Mouse (Mus musculus) adrenal gland, adult 8-10 months (tissue): ENCODE data around the gene Pkd1l3. TPM values are rescaled to one million over a fixed set of nuclear protein-coding genes. Genes with fewer than 3 reads are reported as not detected.

Experiments
- DNase-seq: peaks from one replicate; pipeline ENCODE4 v3.0.0; 2022
- total RNA-seq, 4 experiments: library from RNA; stranded (reverse); gene quantifications; 2 replicates each; pipeline ENCODE4 v1.2.4; 2022

The Pkd1l3 gene
- total RNA-seq, 4 experiments from 2014 or later = 0.03 to 0.17 (median 0.06) TPM; not detected in 1

GRCm38 (mm10) chr8:109704565-109705319 is 90.4 kb downstream of the Pkd1l3 start:
- DNase-seq = no peak

- DNase-seq = peak; percentile 90
Observed at GRCm38 (mm10) chr8:109705320-109706075, 91.2 kb downstream of the Pkd1l3 start, which contains the start of gene Zfp821. Gene Zfp821 (plus strand): TSS chr8:109705546.

GRCm38 (mm10) chr8:109706076-109706873 is 92.0 kb downstream of the Pkd1l3 start:
- DNase-seq = no peak

- DNase-seq = peak; percentile 47
Observed at GRCm38 (mm10) chr8:109706874-109707237, 92.5 kb downstream of the Pkd1l3 start.

GRCm38 (mm10) chr8:109707921-109708320 is 93.6 kb downstream of the Pkd1l3 start:
- DNase-seq = no peak

- DNase-seq = no peak
Observed at GRCm38 (mm10) chr8:109712521-109712920, 98.2 kb downstream of the Pkd1l3 start.

- no peak for DNase-seq
Observed at GRCm38 (mm10) chr8:109714961-109715360, 100.6 kb downstream of the Pkd1l3 start.

Other genes starting within 250 kb of the Pkd1l3 start
- not detected for gene Pmfbp1, start 120.5 kb upstream of the Pkd1l3 start, total RNA-seq
- 10 to 100 TPM; 22.3 to 28.5 (median 25.2) TPM for gene Dhx38, start 48.7 kb upstream of the Pkd1l3 start, total RNA-seq
- gene Txnl4b, start 48.6 kb upstream of the Pkd1l3 start, total RNA-seq = 10 to 100 TPM; 10.3 to 12.7 (median 11.9) TPM
- gene Hp, start 35.3 kb upstream of the Pkd1l3 start, total RNA-seq = 100 to 1,000 TPM in 1 of 4 experiments, 10 to 100 TPM in 3; 66.0 to 260 (median 87.5) TPM
- gene Dhodh, start 5.8 kb upstream of the Pkd1l3 start, total RNA-seq = 10 to 100 TPM; 21.3 to 36.2 (median 25.7) TPM
- 100 to 1,000 TPM in 1 of 4 experiments, 10 to 100 TPM in 3; 85.7 to 100 (median 97.0) TPM for gene Ist1, start 78.7 kb downstream of the Pkd1l3 start, total RNA-seq
- 10 to 100 TPM in 3 of 4 experiments, 1 to 10 TPM in 1; 9.5 to 15.8 (median 12.4) TPM for gene Zfp821, start 91.0 kb downstream of the Pkd1l3 start, total RNA-seq
- 10 to 100 TPM; 42.1 to 57.0 (median 46.1) TPM for gene Atxn1l, start 123.2 kb downstream of the Pkd1l3 start, total RNA-seq
- 100 to 1,000 TPM in 1 of 4 experiments, 10 to 100 TPM in 3; 76.0 to 103 (median 90.0) TPM for gene Ap1g1, start 164.0 kb downstream of the Pkd1l3 start, total RNA-seq